Mouse (Mus musculus) CH12.LX (cell line): ENCODE data around the gene Slit2.

Experiments
- CHD2 ChIP-seq: IDR thresholded peaks from 2 replicates; pipeline ENCODE4 v1.6.1; 2011; ENCODE audit warnings: low read length, improper control_type of control experiment
- CTCF ChIP-seq, 2 experiments: IDR thresholded peaks in 1 of 2; conservative IDR thresholded peaks in 1 of 2; 2 replicates each; pipeline ENCODE4 v1.5.1; 2011 to 2012; ENCODE audit warnings: low read depth in 2 of 2, low read length in 2 of 2, improper control_type of control experiment in 1 of 2, inconsistent platforms in 1 of 2, mild to moderate bottlenecking in 1 of 2, moderate library complexity in 1 of 2
- GABPA ChIP-seq: IDR thresholded peaks from 2 replicates; pipeline ENCODE4 v1.6.1; 2012; ENCODE audit warnings: low read depth, low read length, improper control_type of control experiment, inconsistent platforms; ENCODE audit not compliant: insufficient replicate concordance
- MYC ChIP-seq: IDR thresholded peaks from 2 replicates; pipeline ENCODE4 v1.6.1; 2011; ENCODE audit warnings: low read depth, mild to moderate bottlenecking, improper control_type of control experiment, low read length
- NELFE ChIP-seq: IDR thresholded peaks from 2 replicates; pipeline ENCODE4 v1.6.1; 2011; ENCODE audit warnings: low read depth, low read length, improper control_type of control experiment
- POLR2AphosphoS2 ChIP-seq: IDR thresholded peaks from 2 replicates; pipeline ENCODE4 v1.6.1; 2011; ENCODE audit warnings: low read depth, low read length, improper control_type of control experiment
- USF1 ChIP-seq: IDR thresholded peaks from 2 replicates; pipeline ENCODE4 v1.6.1; 2014; ENCODE audit warnings: low read depth, mild to moderate bottlenecking, inconsistent platforms, low read length, improper control_type of control experiment
- ZNF384 ChIP-seq: IDR thresholded peaks from 2 replicates; pipeline ENCODE4 v1.6.1; 2012; ENCODE audit warnings: low read depth, low read length, improper control_type of control experiment, inconsistent platforms

- TF ChIP-seq CTCF (conservative IDR thresholded peaks at IDR 0.05 in 1 of 2, IDR thresholded peaks at IDR 0.05 in 1 of 2; ENCODE audit: low read depth in 2 of 2, low read length in 2 of 2) (no peak), ZNF384 (no peak), NELFE (no peak), GABPA (no peak), USF1 (no peak), CHD2 (no peak), MYC (no peak), POLR2AphosphoS2 (no peak)
Observed at GRCm38 (mm10) chr5:48340808-48341433, 358.0 kb downstream of the Slit2 start.
